Mouse (Mus musculus): ENCODE measurements around the gene Bola2.
"Not testable (repeated sequence)": the region's sequence is repeated elsewhere in the genome, so short reads cannot be mapped to it uniquely, and the experiment has no call there.

Bola2 gene

GRCm38 (mm10) chr7:126710266-126710665 is 15.1 kb downstream of the Bola2 start:
- DNase-seq: no peak

DNA sequence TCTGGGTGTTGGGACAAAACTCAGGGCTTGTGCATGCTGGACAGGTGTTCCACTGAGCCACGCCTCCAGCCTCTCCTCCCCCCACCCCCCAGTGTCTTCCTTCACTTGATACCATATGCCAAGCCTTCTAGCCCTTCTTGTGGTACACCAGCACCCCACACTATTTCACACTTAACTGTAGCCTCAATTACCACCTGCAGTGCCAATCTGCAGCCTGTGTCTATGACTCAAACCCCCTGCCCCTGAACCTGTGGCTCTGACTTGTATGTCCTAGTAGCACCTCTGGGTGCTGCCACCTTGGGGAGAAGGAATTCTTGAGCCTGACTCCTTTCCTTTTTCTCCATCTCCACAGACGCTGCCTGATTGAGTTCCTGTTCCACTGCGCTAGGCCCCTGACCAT is 16.7 kb downstream of the Bola2 start:
- no peak for DNase-seq

GRCm38 (mm10) chr7:126715679-126716078 is 20.5 kb downstream of the Bola2 start:
- DNase-seq: no peak

- no peak for DNase-seq
Measured at GRCm38 (mm10) chr7:126717566-126717965, 22.4 kb downstream of the Bola2 start.

- DNase-seq: no peak
Measured at GRCm38 (mm10) chr7:126718787-126719337, 23.7 kb downstream of the Bola2 start.

- DNase-seq: no peak
Measured at GRCm38 (mm10) chr7:126721635-126722034, 26.4 kb downstream of the Bola2 start.

- no peak for DNase-seq
Measured at GRCm38 (mm10) chr7:126725077-126725476, 29.9 kb downstream of the Bola2 start.

DNA sequence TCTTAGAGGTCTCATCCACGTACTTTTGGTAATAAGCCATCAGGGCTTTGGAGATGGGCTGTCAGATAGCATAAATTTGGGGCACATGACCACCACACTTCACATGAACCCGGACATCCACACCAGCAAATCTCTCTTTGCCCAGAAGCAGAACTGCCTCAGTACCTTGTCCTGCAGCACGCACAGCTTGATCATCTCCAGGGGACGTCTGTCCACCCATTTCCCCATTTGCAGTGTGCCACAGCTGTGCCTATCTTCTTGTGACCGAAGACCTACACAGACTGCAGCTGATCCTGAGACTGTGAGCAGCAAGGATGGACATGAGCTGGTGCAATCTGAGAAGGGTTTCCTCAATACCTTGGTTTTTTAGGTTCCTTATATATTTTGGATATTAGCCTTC is 30.5 kb downstream of the Bola2 start:
- DNase-seq: no peak

DNA sequence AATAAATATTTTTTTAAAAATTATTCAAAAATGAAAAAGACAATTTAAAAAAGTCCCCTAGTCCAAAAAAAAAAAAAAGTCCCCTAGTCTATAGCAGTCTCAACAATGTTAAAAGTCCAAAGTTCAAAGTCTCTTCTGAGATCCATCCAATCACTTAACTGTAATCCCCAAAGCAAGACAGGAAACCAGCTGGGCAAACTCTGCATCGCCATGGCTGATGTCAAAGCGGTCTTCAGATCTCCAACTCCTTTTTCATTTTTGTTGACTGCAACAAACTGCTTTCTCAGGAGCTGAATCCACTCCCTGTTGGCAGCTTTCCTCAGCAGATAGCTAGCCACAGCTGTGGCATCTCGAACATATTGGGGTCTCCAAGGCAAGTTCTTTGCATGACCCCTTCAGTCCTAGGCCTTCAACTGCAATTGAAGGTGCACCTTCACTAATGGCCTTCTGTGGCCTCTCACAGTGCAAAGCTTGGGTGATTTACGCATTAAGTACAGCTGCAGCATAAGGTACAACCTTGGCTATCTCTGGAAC is 35.1 kb downstream of the Bola2 start:
- DNase-seq: not testable (repeated sequence)

GRCm38 (mm10) chr7:126736122-126736521 is 40.9 kb downstream of the Bola2 start:
- no peak for DNase-seq

DNA sequence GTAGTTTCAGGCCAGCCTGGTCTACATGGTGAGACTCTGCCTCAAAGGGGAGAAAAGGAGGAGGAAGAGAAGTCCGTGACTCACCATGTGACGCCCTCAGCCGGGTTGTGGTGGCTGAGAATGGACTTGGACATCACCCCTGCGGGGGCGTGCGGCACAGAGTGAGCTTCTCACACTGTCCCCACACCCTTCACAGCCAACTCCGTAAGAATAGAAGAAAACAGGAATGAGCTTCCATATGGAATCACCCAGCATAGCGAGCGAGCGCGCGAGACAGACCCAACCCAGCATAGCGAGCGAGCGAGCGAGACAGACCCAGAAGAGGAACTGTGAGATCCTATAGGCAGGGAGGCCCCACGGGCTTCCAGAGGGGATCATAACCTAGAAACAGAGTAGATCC is 44.4 kb downstream of the Bola2 start:
- DNase-seq: no peak

- no peak for DNase-seq
Measured at GRCm38 (mm10) chr7:126740132-126740735, 45.0 kb downstream of the Bola2 start.

DNA sequence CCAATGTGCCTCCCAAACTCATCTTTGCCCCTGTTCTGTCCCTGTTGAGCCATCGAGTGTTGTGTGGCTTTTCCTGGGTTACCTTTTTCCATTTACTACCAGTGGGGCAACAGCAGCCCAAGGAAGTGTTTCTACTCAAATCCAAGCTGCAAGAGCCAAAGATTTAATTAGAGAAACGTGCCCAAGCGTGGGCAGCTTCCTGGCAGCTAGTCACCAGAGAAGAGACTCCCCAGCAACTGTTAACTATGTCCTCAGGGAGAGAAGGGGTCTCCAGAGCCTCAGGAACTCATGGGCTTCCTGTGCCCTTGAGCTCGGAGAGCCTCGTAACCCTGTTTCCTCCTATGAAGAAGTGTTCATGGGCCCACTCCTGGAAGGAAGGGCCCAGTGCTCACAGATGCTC is 45.8 kb downstream of the Bola2 start:
- DNase-seq: no peak

DNA sequence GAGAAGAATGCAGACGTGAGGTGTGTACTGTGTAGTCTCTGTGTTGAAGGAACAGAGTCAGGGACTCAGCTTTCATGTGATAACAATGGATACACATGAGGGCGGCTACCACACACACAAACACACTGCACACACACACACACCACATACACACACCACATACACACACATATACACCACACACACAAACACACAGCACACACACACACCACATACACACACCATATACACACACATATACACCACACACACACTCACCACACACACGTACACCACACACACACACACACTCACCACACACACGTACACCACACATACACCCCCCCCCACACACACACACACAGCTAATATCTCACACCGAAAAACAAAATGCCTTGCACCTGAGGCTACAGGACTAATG is 46.3 kb downstream of the Bola2 start:
- no peak for DNase-seq

- no peak for DNase-seq
Measured at GRCm38 (mm10) chr7:126741964-126742482, 46.8 kb downstream of the Bola2 start.

GRCm38 (mm10) chr7:126746066-126746465 is 50.9 kb downstream of the Bola2 start:
- DNase-seq: no peak

GRCm38 (mm10) chr7:126746798-126747197 is 51.6 kb downstream of the Bola2 start:
- DNase-seq: no peak

DNA sequence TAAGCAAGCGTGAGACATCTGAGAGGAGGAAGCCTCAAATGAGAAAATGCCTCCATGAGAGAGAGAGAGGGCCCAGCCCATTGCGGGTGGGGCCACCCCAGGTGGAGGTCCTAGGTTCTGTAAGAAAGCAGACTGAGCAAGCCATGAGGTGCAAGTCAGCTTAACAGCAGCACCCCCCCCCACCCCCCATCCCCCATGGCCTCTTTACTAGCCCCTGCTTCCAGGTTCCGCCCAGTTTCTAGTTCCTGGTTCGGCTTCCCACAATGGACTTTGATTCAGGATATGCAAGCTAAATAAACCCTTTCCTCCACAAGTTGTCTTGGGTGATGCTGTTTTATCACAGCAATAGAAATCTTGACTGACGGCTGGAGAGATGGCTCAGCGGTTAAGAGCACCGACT is 53.6 kb downstream of the Bola2 start:
- DNase-seq: no peak

Data from cerebellum, adult 11-12 months (tissue).